Mouse (Mus musculus) adrenal gland, adult (tissue): ENCODE measurements around the gene Nod2.

Source experiments
- DNase-seq, 2 experiments: peaks; one replicate each; pipeline ENCODE4 v3.0.0; 2022 to 2023; ENCODE audit warnings: low spot score in 1 of 2; ENCODE audit not compliant: inconsistent age in 2 of 2

The Nod2 gene

DNA sequence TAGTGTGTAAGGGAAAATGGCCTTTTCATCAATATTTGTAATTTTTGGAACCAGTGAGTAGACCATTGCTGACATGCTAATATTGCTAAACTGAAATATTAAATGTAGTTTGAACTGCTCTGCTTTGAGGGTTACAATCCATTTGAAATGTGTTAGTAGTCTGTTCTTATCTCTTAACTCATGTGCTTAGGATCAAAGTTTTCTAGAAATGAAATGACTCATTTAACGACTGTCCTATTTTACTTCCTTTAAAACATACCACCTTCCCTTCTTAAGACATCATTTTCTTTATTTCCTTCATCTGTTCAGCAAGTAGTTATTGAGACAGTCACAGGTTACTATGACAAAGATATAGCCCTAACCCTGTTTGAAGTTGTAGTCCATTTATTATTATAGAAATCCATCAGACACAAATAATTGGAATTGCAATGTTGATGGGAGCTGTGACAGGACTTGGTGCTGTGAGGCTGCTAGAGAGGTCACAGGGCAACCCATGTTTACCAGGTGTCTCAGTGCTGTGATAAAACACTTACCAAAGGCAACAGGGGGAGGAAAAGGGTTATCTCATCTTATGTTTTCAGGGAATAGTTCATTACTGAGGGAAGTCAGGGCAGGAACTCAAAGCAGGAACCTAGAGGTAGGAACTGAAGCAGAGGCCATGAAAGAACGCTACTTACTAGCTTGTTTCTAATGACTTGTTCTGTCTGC lies 76.3 kb downstream of the Nod2 start:
- no peak for DNase-seq
